ENCODE assay signal across 1 mouse cellular context in genomic region chr15:98608784-98609250, GRCm38 (mm10).
TF ChIP-seq lines count a peak whose summit lies in the region.

No protein-coding gene starts in this region.

TF ChIP-seq in MEL, 35 proteins besides CTCF, POLR2A, EP300 and RAD21 (continued from another document):
- TF ChIP-seq USF2 (IDR thresholded peaks at IDR 0.05; ENCODE audit: borderline replicate concordance in 1 of 2, insufficient read depth in 1 of 2, low read depth in 1 of 2, low read length in 2 of 2) (no peak), HCFC1 (IDR thresholded peaks at IDR 0.05; ENCODE audit: low read depth, low read length) (peak; percentile 26; the same call in 1 of the 2 replicates), MAFK (IDR thresholded peaks at IDR 0.05; ENCODE audit: borderline replicate concordance, low read depth, low read length) (no peak), NELFE (IDR thresholded peaks at IDR 0.05; ENCODE audit: low read depth, low read length) (no peak; the same call in 1 of the 2 replicates), ELF1 (IDR thresholded peaks at IDR 0.05; ENCODE audit: low read depth, low read length) (no peak), TAL1 (IDR thresholded peaks at IDR 0.05; ENCODE audit: low read length) (no peak), CHD2 (IDR thresholded peaks at IDR 0.05; ENCODE audit: low read length) (no peak), POLR2AphosphoS2 (IDR thresholded peaks at IDR 0.05; ENCODE audit: low read length) (no peak), JUND (IDR thresholded peaks at IDR 0.05; ENCODE audit: low read depth, low read length) (no peak), MYB (IDR thresholded peaks at IDR 0.05; ENCODE audit: low read depth, low read length) (no peak), KAT2A (conservative IDR thresholded peaks at IDR 0.05; ENCODE audit: low read depth, low read length) (no peak), ZKSCAN1 (IDR thresholded peaks at IDR 0.05; ENCODE audit: low read depth, low read length) (no peak), RCOR1 (IDR thresholded peaks at IDR 0.05; ENCODE audit: low read depth, low read length) (no peak), E2F4 (IDR thresholded peaks at IDR 0.05; ENCODE audit: borderline replicate concordance, low read depth, low read length) (no peak), SIN3A (IDR thresholded peaks at IDR 0.05; ENCODE audit: low read length) (peak; percentile 17; the same call in 1 of the 2 replicates), GABPA (IDR thresholded peaks at IDR 0.05; ENCODE audit: low read depth, low read length) (no peak), MAZ (IDR thresholded peaks at IDR 0.05; ENCODE audit: low read depth, low read length) (no peak), ETS1 (IDR thresholded peaks at IDR 0.05; ENCODE audit: low read depth, low read length) (no peak), MAX (IDR thresholded peaks at IDR 0.05; ENCODE audit: low read length) (no peak), MXI1 (IDR thresholded peaks at IDR 0.05; ENCODE audit: low read depth, low read length) (peak; percentile 60), SMC3 (IDR thresholded peaks at IDR 0.05; ENCODE audit: low read depth, low read length) (no peak), BHLHE40 (IDR thresholded peaks at IDR 0.05; ENCODE audit: borderline replicate concordance, low read depth, low read length) (no peak), POLR2AphosphoS5 (IDR thresholded peaks at IDR 0.05; ENCODE audit: borderline replicate concordance, low read depth, low read length) (peak; percentile 68; the same call in 1 of the 2 replicates)
